Mouse (Mus musculus) myocyte (in vitro differentiated cells): ENCODE data around the gene Dgke.

ENCODE experiments used
- E2F4 ChIP-seq: IDR thresholded peaks from one replicate; pipeline ENCODE4 v1.6.1; 2011; ENCODE audit warnings: mild to moderate bottlenecking, control low read depth, moderate library complexity; ENCODE audit not compliant: insufficient read depth
- MYOD1 ChIP-seq, 3 experiments: IDR thresholded peaks; one replicate each; pipeline ENCODE4 v1.6.1; 2011; ENCODE audit warnings: control low read depth in 2 of 3, low read depth in 2 of 3, mild to moderate bottlenecking in 2 of 3, moderate library complexity in 1 of 3; ENCODE audit not compliant: insufficient read length in 2 of 3, control insufficient read depth in 1 of 3
- POLR2A ChIP-seq: IDR thresholded peaks from one replicate; pipeline ENCODE4 v1.6.1; 2011; ENCODE audit warnings: low read depth, mild to moderate bottlenecking, control low read depth, moderate library complexity; ENCODE audit not compliant: insufficient read length
- USF1 ChIP-seq: IDR thresholded peaks from one replicate; pipeline ENCODE4 v1.6.1; 2011; ENCODE audit warnings: low read depth, mild to moderate bottlenecking, control low read depth, moderate library complexity

DNA sequence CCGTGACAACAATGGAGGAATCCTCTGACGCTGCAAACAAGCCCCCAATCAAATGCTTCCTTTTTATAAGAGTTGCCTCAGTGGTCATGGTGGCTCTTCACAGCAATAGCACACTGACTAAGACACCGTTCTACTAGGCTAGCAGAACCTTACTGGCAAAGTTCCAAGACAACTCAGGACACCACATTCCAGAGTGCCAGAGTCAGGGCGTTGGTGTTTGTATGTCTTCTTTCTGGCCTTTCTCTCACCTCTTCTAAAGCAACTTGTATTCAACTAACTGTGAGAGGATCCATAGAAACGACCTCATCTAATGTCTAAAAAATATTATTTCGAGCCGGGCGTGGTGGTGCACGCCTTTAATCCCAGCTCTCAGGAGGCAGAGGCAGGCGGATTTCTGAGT, 43.2 kb downstream of the Dgke start:
- TF ChIP-seq POLR2A (no peak), USF1 (no peak), MYOD1 (IDR thresholded peaks at IDR 0.05; ENCODE audit: control insufficient read depth in 1 of 3, insufficient read length in 2 of 3, low read depth in 2 of 3) (no peak), E2F4 (no peak)
